Mouse (Mus musculus) ES-CJ7 (cell line): Measurements from ENCODE around the gene Crip1.
"Not testable (repeated sequence)": the region's sequence is repeated elsewhere in the genome, so short reads cannot be mapped to it uniquely, and the experiment has no call there.

ENCODE experiments used
- DNase-seq: peaks from one replicate; pipeline ENCODE4 v3.0.0; 2011; ENCODE audit warnings: low read depth, low spot score

Crip1 gene

GRCm38 (mm10) chr12:113184945-113185344 is 38.8 kb downstream of the Crip1 start:
- DNase-seq: no peak

- no peak for DNase-seq
Measured at GRCm38 (mm10) chr12:113185442-113186291, 39.6 kb downstream of the Crip1 start, which contains the start of gene Tmem121. Gene Tmem121, plus strand, starts transcription at chr12:113185930.

GRCm38 (mm10) chr12:113186326-113187010 is 40.4 kb downstream of the Crip1 start:
- DNase-seq: no peak

GRCm38 (mm10) chr12:113187011-113187375 is 40.9 kb downstream of the Crip1 start:
- no peak for DNase-seq

- DNase-seq: peak; percentile 83
Measured at GRCm38 (mm10) chr12:113187584-113188295, 41.6 kb downstream of the Crip1 start.

- DNase-seq: peak; percentile 27
Measured at GRCm38 (mm10) chr12:113188349-113189055, 42.4 kb downstream of the Crip1 start.

- DNase-seq: no peak
Measured at GRCm38 (mm10) chr12:113193423-113193822, 47.3 kb downstream of the Crip1 start.

- DNase-seq: not testable (repeated sequence)
Measured at GRCm38 (mm10) chr12:113199132-113199531, 53.0 kb downstream of the Crip1 start.

GRCm38 (mm10) chr12:113201301-113201700 is 55.2 kb downstream of the Crip1 start:
- no peak for DNase-seq

- DNase-seq: no peak
Measured at GRCm38 (mm10) chr12:113202008-113202407, 55.9 kb downstream of the Crip1 start.
